Mouse (Mus musculus) midbrain, embryonic 11.5 days (tissue): Measurements from ENCODE around the gene Nacad. TPM values are rescaled to one million over a fixed set of nuclear protein-coding genes. Genes with fewer than 3 reads are reported as not detected.

Experiments
- ATAC-seq: fragments of 200-750 bp; cut with Nextera tagmentation; 2 replicates; pipeline ENCODE4 v1.8.0; 2017; ENCODE audit warnings: moderate TSS enrichment, moderate library complexity; ENCODE audit not compliant: low FRiP score
- DNase-seq: peaks from one replicate; pipeline ENCODE4 v3.0.0; 2015; ENCODE audit warnings: low spot score; ENCODE audit errors: missing footprints
- H3K27ac ChIP-seq: fragments of 300-500 bp; sonication (generic); 2 replicates; pipeline ENCODE4 v1.5.1; 2014; ENCODE audit warnings: low read depth, low read length
- H3K27me3 ChIP-seq: fragments of 300-500 bp; sonication (generic); 2 replicates; pipeline ENCODE4 v1.6.1; 2014; ENCODE audit warnings: mild to moderate bottlenecking, low read length, moderate library complexity, mixed read lengths; ENCODE audit not compliant: control insufficient read depth, insufficient read depth
- H3K36me3 ChIP-seq: fragments of 300-500 bp; sonication (generic); 2 replicates; pipeline ENCODE4 v1.6.1; 2014; ENCODE audit warnings: mild to moderate bottlenecking, low read length, moderate library complexity, mixed read lengths; ENCODE audit not compliant: control insufficient read depth, insufficient read depth
- H3K4me1 ChIP-seq: fragments of 300-500 bp; sonication (generic); 2 replicates; pipeline ENCODE4 v1.6.1; 2014; ENCODE audit warnings: low read length; ENCODE audit not compliant: control insufficient read depth, insufficient read depth
- H3K4me2 ChIP-seq: fragments of 300-500 bp; sonication (generic); 2 replicates; pipeline ENCODE4 v1.6.1; 2014; ENCODE audit warnings: mild to moderate bottlenecking, moderate library complexity
- H3K4me3 ChIP-seq: fragments of 300-500 bp; sonication (generic); 2 replicates; pipeline ENCODE4 v1.5.1; 2014; ENCODE audit warnings: low read depth, low read length
- H3K9ac ChIP-seq: fragments of 300-500 bp; sonication (generic); 2 replicates; pipeline ENCODE4 v1.6.1; 2014; ENCODE audit warnings: low read length
- H3K9me3 ChIP-seq: fragments of 300-500 bp; sonication (generic); 2 replicates; pipeline ENCODE4 v1.6.1; 2016; ENCODE audit warnings: low read length; ENCODE audit not compliant: control insufficient read depth
- WGBS: fragments of 180-500 bp; shearing (Covaris S2); extraction: QIAGEN DNeasy Blood & Tissue Kit; methylation state at CpG from one replicate; pipeline ENCODE4 v1.1.7; 2014; 5-methylcytosine and 5-hydroxymethylcytosine counted together
- polyA plus RNA-seq: library from polyadenylated mRNA; unstranded; fragments of >200 nt; fragmentation: Nextera tagmentation; extraction: Ambion mirVana; gene quantifications from 2 replicates; pipeline ENCODE4 v1.2.1, GENCODE M21; 2014

Gene Nacad
- polyA plus RNA-seq, 1 experiment from 2014 or later, result 37.1 TPM

- Histone ChIP-seq H3K36me3 (no peaks in the 10 kb centered on the region), H3K4me2 (no peak overlapping the region), H3K4me1 (peaks cover 12% of the 10 kb centered on the region), H3K27ac (no peak overlapping the region), H3K9me3 (no peaks in the 10 kb centered on the region), H3K9ac (no peak overlapping the region), H3K27me3 (no peaks in the 10 kb centered on the region), H3K4me3 (no peak overlapping the region)
- no peak for ATAC-seq
- 87% methylated on average over 3 of the region's 3 CpGs for WGBS
- no peak for DNase-seq
Measured at GRCm38 (mm10) chr11:6558234-6558633, 47.6 kb downstream of the Nacad start.

GRCm38 (mm10) chr11:6550201-6550600 is 55.7 kb downstream of the Nacad start:
- Histone ChIP-seq H3K9me3 (no peaks in the 10 kb centered on the region), H3K4me1 (peaks cover 18% of the 10 kb centered on the region), H3K4me2 (no peak overlapping the region), H3K4me3 (no peak overlapping the region), H3K27ac (no peak overlapping the region), H3K9ac (no peak overlapping the region), H3K27me3 (no peaks in the 10 kb centered on the region), H3K36me3 (no peaks in the 10 kb centered on the region)
- no peak for ATAC-seq
- WGBS, result 87% methylated on average over 3 of the region's 3 CpGs
- DNase-seq, result peak; percentile 39

- H3K36me3 ChIP-seq, result no peaks in the 10 kb centered on the region
- no peaks in the 10 kb centered on the region for H3K9me3 ChIP-seq
- H3K4me1 ChIP-seq, result peaks cover 14% of the 10 kb centered on the region
- no peaks in the 10 kb centered on the region for H3K27me3 ChIP-seq
- no peak overlapping the region for H3K9ac ChIP-seq
- no peak for ATAC-seq
- H3K4me2 ChIP-seq, result no peak overlapping the region
- H3K4me3 ChIP-seq, result no peak overlapping the region
- WGBS, result 92% methylated on average over 2 of the region's 2 CpGs
- no peak overlapping the region for H3K27ac ChIP-seq
- DNase-seq, result peak; percentile 81
Measured at GRCm38 (mm10) chr11:6549770-6550169, 56.1 kb downstream of the Nacad start.

Other genes with a start within 250 kb of the Nacad start
- 13.3 and 16.4 TPM in 2 replicates for gene Zmiz2, start 217.0 kb downstream of the Nacad start, polyA plus RNA-seq
- gene Ppia, start 190.6 kb downstream of the Nacad start, polyA plus RNA-seq, result 5,393 and 5,428 TPM in 2 replicates
- gene H2afv, start 161.6 kb downstream of the Nacad start, polyA plus RNA-seq, result 966 and 1,015 TPM in 2 replicates
- 12.8 and 13.7 TPM in 2 replicates for gene Purb, start 130.1 kb downstream of the Nacad start, polyA plus RNA-seq
- gene Myo1g, start 85.1 kb downstream of the Nacad start, polyA plus RNA-seq, result 0.46 and 0.92 TPM in 2 replicates
- gene Ccm2, start 59.2 kb downstream of the Nacad start, polyA plus RNA-seq, result 72.8 and 81.6 TPM in 2 replicates
- 35.5 and 38.3 TPM in 2 replicates for gene Tbrg4, start 20.0 kb upstream of the Nacad start, polyA plus RNA-seq
- not detected in 2 replicates for gene Wap, start 32.6 kb upstream of the Nacad start, polyA plus RNA-seq
- gene Ramp3, start 52.5 kb upstream of the Nacad start, polyA plus RNA-seq, result 4.2 and 4.7 TPM in 2 replicates
- not detected in 2 replicates for gene Gm11983, start 231.6 kb upstream of the Nacad start, polyA plus RNA-seq